Mouse (Mus musculus) liver, embryonic 14.5 days (tissue): ENCODE data around the gene Hint1.

Experiments used
- CTCF ChIP-seq: IDR thresholded peaks from 2 replicates; pipeline ENCODE4 v1.5.1; 2016; ENCODE audit warnings: antibody characterized with exemption, low read depth, control low read depth
- EP300 ChIP-seq: IDR thresholded peaks from 2 replicates; pipeline ENCODE4 v1.6.1; 2016; ENCODE audit warnings: antibody characterized with exemption, low read depth

GRCm38 (mm10) chr11:54867903-54868434 is 1.8 kb downstream of the Hint1 start:
- TF ChIP-seq CTCF = no peak
- TF ChIP-seq EP300 = no peak
